Mouse (Mus musculus) liver, postnatal 0 days (tissue): Measurements from ENCODE around the gene Icam2. TPM values are rescaled to one million over a fixed set of nuclear protein-coding genes. Genes with fewer than 3 reads are reported as not detected.

ENCODE experiments used
- ATAC-seq: fragments of 200-750 bp; cut with Nextera tagmentation; 2 replicates; pipeline ENCODE4 v1.8.0; 2017; ENCODE audit warnings: mild to moderate bottlenecking, moderate library complexity
- DNase-seq: peaks from one replicate; pipeline ENCODE4 v3.0.0-alpha.2; 2016
- H3K27ac ChIP-seq: fragments of 300-500 bp; sonication (generic); 2 replicates; pipeline ENCODE4 v1.5.1; 2014; ENCODE audit warnings: antibody characterized with exemption, moderate library complexity, mild to moderate bottlenecking, low read depth
- H3K27me3 ChIP-seq: fragments of 300-500 bp; sonication (generic); 2 replicates; pipeline ENCODE4 v1.6.1; 2014; ENCODE audit warnings: low read length, control low read depth, mixed read lengths; ENCODE audit not compliant: insufficient read depth
- H3K36me3 ChIP-seq: fragments of 300-500 bp; sonication (generic); replicated peaks from 2 replicates; pipeline ENCODE4 v1.6.1; 2014; ENCODE audit warnings: mild to moderate bottlenecking, control low read depth, low read length, moderate library complexity, mixed read lengths; ENCODE audit not compliant: insufficient read depth
- H3K4me1 ChIP-seq: fragments of 300-500 bp; sonication (generic); 2 replicates; pipeline ENCODE4 v1.6.1; 2014; ENCODE audit warnings: antibody characterized with exemption, mild to moderate bottlenecking, control low read depth; ENCODE audit not compliant: insufficient read depth
- H3K4me2 ChIP-seq: fragments of 300-500 bp; sonication (generic); 2 replicates; pipeline ENCODE4 v1.6.1; 2014; ENCODE audit warnings: low read depth, mild to moderate bottlenecking, low read length, moderate library complexity, mixed read lengths
- H3K4me3 ChIP-seq: fragments of 300-500 bp; sonication (generic); 2 replicates; pipeline ENCODE4 v1.5.1; 2014; ENCODE audit warnings: low read depth, low read length
- H3K9ac ChIP-seq: fragments of 300-500 bp; sonication (generic); replicated peaks from 2 replicates; pipeline ENCODE4 v1.6.1; 2014; ENCODE audit warnings: mild to moderate bottlenecking, moderate library complexity
- H3K9me3 ChIP-seq: fragments of 300-500 bp; sonication (generic); 2 replicates; pipeline ENCODE4 v1.6.1; 2016; ENCODE audit warnings: mild to moderate bottlenecking, control low read depth, low read length, mixed read lengths
- CTCF ChIP-seq: sonication (generic); IDR thresholded peaks from 2 replicates; pipeline ENCODE4 v1.5.1; 2016; ENCODE audit warnings: antibody characterized with exemption, low read depth
- EP300 ChIP-seq: IDR thresholded peaks from 2 replicates; pipeline ENCODE4 v1.6.1; 2016; ENCODE audit warnings: antibody characterized with exemption, low read depth, mild to moderate bottlenecking
- WGBS: fragments of 180-500 bp; shearing (Covaris S2); extraction: QIAGEN DNeasy Blood & Tissue Kit; methylation state at CpG from one replicate; pipeline ENCODE4 v1.1.7; 2014; ENCODE audit not compliant: insufficient replicate concordance; 5-methylcytosine and 5-hydroxymethylcytosine counted together
- polyA plus RNA-seq: library from polyadenylated mRNA; unstranded; fragments of >200 nt; fragmentation: Nextera tagmentation; extraction: Ambion mirVana; gene quantifications from 2 replicates; pipeline ENCODE4 v1.2.1, GENCODE M21; 2015

Icam2 gene
- polyA plus RNA-seq, 1 experiment from 2014 or later = 12.6 TPM

DNA sequence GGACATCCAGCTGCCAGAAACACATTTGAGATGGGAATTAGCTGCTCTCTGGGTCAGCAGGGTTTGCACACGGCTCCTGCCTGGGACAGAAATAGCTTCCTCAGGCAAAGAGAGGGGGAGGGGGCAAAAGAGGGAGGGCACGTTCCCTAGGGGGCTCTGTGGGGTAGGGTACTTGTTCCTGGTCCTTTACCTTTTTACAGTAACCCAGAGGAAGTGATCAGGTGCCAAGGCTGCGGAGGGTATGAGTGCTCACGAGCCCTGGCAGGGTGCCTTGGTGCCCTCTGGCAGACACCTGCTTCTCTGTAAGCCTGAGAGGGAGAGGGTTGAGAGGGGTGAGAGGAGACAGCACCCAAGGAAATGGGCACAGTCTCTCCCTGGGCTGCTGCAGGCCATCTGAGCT is 55.4 kb downstream of the Icam2 start:
- Histone ChIP-seq H3K4me1 (peaks cover 8% of the 10 kb centered on the region), H3K27me3 (no peaks in the 10 kb centered on the region), H3K4me2 (no peak overlapping the region), H3K27ac (no peak overlapping the region), H3K36me3 (no peaks in the 10 kb centered on the region), H3K4me3 (no peak overlapping the region), H3K9me3 (no peaks in the 10 kb centered on the region), H3K9ac (no peak overlapping the region)
- no peak for DNase-seq
- 40% methylated on average over 4 of the region's 4 CpGs for WGBS
- no peak for ATAC-seq
- no peak for TF ChIP-seq EP300
- no peak for TF ChIP-seq CTCF

DNA sequence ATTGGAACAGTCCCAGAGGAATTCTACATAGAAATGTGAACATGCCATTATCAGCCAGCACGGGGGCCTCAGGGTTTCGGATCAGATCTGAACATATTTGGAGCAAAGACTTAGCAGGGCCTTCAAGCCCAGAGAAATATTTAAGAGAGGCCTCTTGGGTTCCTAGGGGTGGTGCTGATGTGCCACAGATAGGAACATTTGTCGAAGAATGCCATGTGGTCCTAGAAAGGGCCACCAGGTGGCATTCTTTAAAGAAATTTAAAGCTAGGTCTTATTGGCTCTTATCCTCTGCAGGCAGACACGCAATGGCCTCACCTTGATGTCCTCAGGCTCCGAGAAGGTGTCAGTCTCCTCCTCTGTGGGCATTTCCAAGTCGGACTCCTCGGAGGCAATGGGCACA is 58.2 kb downstream of the Icam2 start:
- Histone ChIP-seq H3K36me3 (no peaks in the 10 kb centered on the region), H3K9me3 (no peaks in the 10 kb centered on the region), H3K4me2 (no peak overlapping the region), H3K27ac (no peak overlapping the region), H3K4me1 (peaks cover 14% of the 10 kb centered on the region), H3K9ac (no peak overlapping the region), H3K27me3 (no peaks in the 10 kb centered on the region), H3K4me3 (no peak overlapping the region)
- WGBS = 37% methylated on average over 7 of the region's 7 CpGs
- no peak; the same call in 1 of the 2 replicates for ATAC-seq
- peak; percentile 63 for DNase-seq
- no peak for TF ChIP-seq EP300
- TF ChIP-seq CTCF = peak; percentile 66

DNA sequence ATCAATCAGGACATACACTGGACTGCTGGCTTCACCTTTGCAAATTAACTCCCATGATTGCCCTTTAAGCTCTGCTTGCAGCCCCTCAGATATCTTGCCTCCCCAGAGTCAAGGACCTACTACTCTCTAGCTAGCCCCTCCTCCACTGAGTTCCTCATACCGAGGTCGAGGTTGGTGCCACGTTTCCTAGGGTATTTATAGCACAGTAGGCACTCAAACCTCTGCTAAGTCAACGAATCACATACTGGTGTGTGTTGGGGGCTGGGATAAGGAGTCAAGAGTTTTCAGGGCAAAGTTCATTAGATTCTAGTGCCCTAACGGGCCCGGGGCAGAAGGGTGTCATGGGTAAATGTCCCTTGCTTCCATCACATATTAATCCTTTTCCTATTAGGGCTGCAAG is 58.7 kb downstream of the Icam2 start:
- Histone ChIP-seq H3K27me3 (no peaks in the 10 kb centered on the region), H3K9me3 (no peaks in the 10 kb centered on the region), H3K9ac (no peak overlapping the region), H3K4me1 (peaks cover 14% of the 10 kb centered on the region), H3K4me2 (no peak overlapping the region), H3K4me3 (no peak overlapping the region), H3K27ac (no peak overlapping the region), H3K36me3 (no peaks in the 10 kb centered on the region)
- 17% methylated on average over 6 of the region's 6 CpGs for WGBS
- DNase-seq (no peak), ATAC-seq (peak; percentile 33; the same call in 1 of the 2 replicates)
- TF ChIP-seq CTCF (no peak), EP300 (no peak)

DNA sequence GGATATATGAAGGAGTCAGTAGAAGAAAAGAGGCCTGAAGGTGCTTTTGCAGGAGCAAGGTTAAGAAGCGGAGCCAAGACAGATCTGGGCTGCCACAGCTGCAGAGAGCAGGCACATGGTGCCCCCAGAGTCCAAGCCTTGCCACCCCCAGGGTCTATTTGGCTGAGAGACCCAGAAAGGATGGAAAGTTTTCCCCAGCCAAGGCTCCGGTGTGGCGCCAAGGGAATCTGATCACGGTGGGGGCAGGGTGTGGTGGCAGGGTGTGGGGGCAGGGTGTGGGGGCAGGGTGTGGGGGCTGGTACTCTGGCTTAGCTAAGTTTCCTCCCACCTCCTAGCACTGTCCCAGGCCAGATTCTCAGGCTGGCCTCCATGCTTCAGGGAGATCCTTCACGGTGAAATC is 59.4 kb downstream of the Icam2 start:
- H3K4me2 ChIP-seq = no peak overlapping the region
- H3K9me3 ChIP-seq = no peaks in the 10 kb centered on the region
- H3K27ac ChIP-seq = no peak overlapping the region
- 55% methylated on average over 5 of the region's 5 CpGs for WGBS
- ATAC-seq (no peak), DNase-seq (no peak)
- H3K27me3 ChIP-seq = no peaks in the 10 kb centered on the region
- no peak overlapping the region for H3K9ac ChIP-seq
- H3K36me3 ChIP-seq = no peaks in the 10 kb centered on the region
- no peak overlapping the region for H3K4me3 ChIP-seq
- peaks cover 14% of the 10 kb centered on the region for H3K4me1 ChIP-seq
- TF ChIP-seq CTCF = no peak

Other genes starting within 250 kb of the Icam2 start
- gene Gm10840, start 227.2 kb downstream of the Icam2 start, polyA plus RNA-seq = not detected in 2 replicates
- gene Limd2, start 227.2 kb downstream of the Icam2 start, polyA plus RNA-seq = 77.5 and 77.7 TPM in 2 replicates
- 4.6 and 4.9 TPM in 2 replicates for gene Strada, start 185.9 kb downstream of the Icam2 start, polyA plus RNA-seq
- 33.4 and 34.6 TPM in 2 replicates for gene Ccdc47, start 171.7 kb downstream of the Icam2 start, polyA plus RNA-seq
- 15.9 and 17.8 TPM in 2 replicates for gene Ddx42, start 171.1 kb downstream of the Icam2 start, polyA plus RNA-seq
- gene Ftsj3, start 132.0 kb downstream of the Icam2 start, polyA plus RNA-seq = 21.9 and 22.5 TPM in 2 replicates
- 87.0 and 88.8 TPM in 2 replicates for gene Psmc5, start 131.9 kb downstream of the Icam2 start, polyA plus RNA-seq
- 16.4 and 19.5 TPM in 2 replicates for gene Smarcd2, start 115.1 kb downstream of the Icam2 start, polyA plus RNA-seq
- 0.07 and 0.09 TPM in 2 replicates for gene Tcam1, start 111.4 kb downstream of the Icam2 start, polyA plus RNA-seq
- gene Gh, start 86.2 kb downstream of the Icam2 start, polyA plus RNA-seq = 0.13 and 0.21 TPM in 2 replicates
- 34.8 and 36.0 TPM in 2 replicates for gene Cd79b, start 73.3 kb downstream of the Icam2 start, polyA plus RNA-seq
- gene Scn4a, start 34.8 kb downstream of the Icam2 start, polyA plus RNA-seq = 0.04 and 0.06 TPM in 2 replicates
- gene Prr29, start 22.6 kb downstream of the Icam2 start, polyA plus RNA-seq = not detected in 2 replicates
- 1.9 and 2.9 TPM in 2 replicates for gene Ern1, start 99.8 kb upstream of the Icam2 start, polyA plus RNA-seq
- 9.9 and 11.3 TPM in 2 replicates for gene Tex2, start 225.3 kb upstream of the Icam2 start, polyA plus RNA-seq